Mouse (Mus musculus) brain, embryonic 14.5 days (tissue): ENCODE measurements around the gene Scamp4.

Experiments used
- CTCF ChIP-seq: fragments of 200-500 bp; IDR thresholded peaks from 2 replicates; pipeline ENCODE4 v1.5.1; 2012; ENCODE audit warnings: inconsistent platforms, mild to moderate bottlenecking, moderate library complexity, borderline replicate concordance; ENCODE audit not compliant: insufficient read depth, insufficient read length; ENCODE audit errors: extremely low read depth
- POLR2A ChIP-seq: fragments of 200-500 bp; IDR thresholded peaks from 2 replicates; pipeline ENCODE4 v1.6.1; 2012; ENCODE audit warnings: mild to moderate bottlenecking, inconsistent platforms, borderline replicate concordance; ENCODE audit not compliant: poor library complexity, insufficient read depth, insufficient read length, severe bottlenecking; ENCODE audit errors: extremely low read depth

GRCm38 (mm10) chr10:80620796-80621689 lies 18.4 kb downstream of the Scamp4 start:
- TF ChIP-seq CTCF (no peak), POLR2A (no peak)
